In the genomic region with DNA sequence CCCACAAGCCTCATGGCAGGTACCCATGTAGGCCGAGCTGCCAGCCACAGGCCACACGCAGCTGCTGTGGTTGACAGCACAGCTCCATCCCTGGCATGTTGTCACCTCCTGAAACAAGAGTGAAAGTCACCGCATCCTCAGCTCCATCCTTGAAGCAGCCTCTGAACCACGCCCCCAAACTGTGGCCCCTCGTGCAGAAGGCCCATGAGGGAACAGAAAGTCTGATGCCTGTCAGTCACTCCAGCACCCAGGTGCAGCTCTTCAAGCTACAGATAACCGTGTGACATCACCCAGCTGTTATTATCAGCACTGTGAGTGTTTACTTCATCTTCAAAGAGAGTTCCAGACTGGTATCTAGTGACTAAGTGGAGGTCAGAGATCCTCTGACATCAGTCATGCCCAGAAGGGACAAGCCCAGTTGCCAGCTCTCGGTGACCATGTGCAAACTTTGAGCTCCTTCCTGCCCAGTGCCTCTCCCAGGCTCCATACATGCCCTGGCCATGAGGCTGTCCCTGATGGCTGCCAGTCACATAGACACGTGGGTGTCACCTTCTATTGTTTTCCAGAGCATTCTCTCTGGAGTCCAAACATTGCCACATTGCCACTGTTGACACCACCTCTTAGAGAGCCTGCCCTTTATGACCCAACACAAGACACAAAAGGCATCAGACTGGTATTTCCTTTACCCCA, we compare ENCODE assay signal across 10 mouse cellular contexts.
DNase-seq lines count a peak whose midpoint lies in the region; ATAC-seq and TF ChIP-seq lines count a peak whose summit lies in the region.
"Had no signal": no experiment of that assay in that cellular context is flagged by ENCODE, and none has a peak within 500 bp of the region (broad histone marks: within the 10 kb centered on the region; RNA-seq: fewer than 3 reads in every experiment).

No protein-coding gene starts in this region.

- no peak for TF ChIP-seq CTCF in olfactory bulb, adult 2 months (IDR thresholded peaks at IDR 0.05; ENCODE audit: insufficient read depth, low read depth, low read length)

- no peak for DNase-seq in forebrain, embryonic 10.5 days (ENCODE audit: extremely low spot score, low spot score)
- DNase-seq in forebrain, embryonic 11.5 days (ENCODE audit: low spot score): no peak
- DNase-seq in adrenal gland, adult 2 months: peak; percentile 79
- DNase-seq in limb, embryonic 10.5 days (ENCODE audit: low spot score): no peak
- DNase-seq in left cerebral cortex, postnatal 14 days (ENCODE audit: low spot score in 2 of 2): no peak
- DNase-seq in right cerebral cortex, postnatal 4 days: no peak

- peaks cover 35% of the 10 kb centered on the region for H3K4me1 ChIP-seq in forebrain, embryonic 10.5 days
- no peaks in the 10 kb centered on the region for H3K4me1 ChIP-seq in forebrain, embryonic 11.5 days (replicated peaks; ENCODE audit: control insufficient read depth, insufficient read depth, low read length)
- H3K4me1 ChIP-seq in limb, embryonic 10.5 days: peaks cover 37% of the 10 kb centered on the region
- peaks cover 8% of the 10 kb centered on the region for H3K4me1 ChIP-seq in olfactory bulb, adult 2 months (ENCODE audit: control insufficient read depth, insufficient read depth, low read length)
- H3K4me1 ChIP-seq in neural tube, embryonic 15.5 days: no peaks in the 10 kb centered on the region
- H3K4me1 ChIP-seq: embryonic facial prominence, embryonic 12.5 days had no signal

- peak overlapping the region; percentile 22; the same call in 1 of the 2 replicates for H3K27ac ChIP-seq in forebrain, embryonic 10.5 days
- H3K27ac ChIP-seq in forebrain, embryonic 11.5 days (ENCODE audit: low read depth, low read length): no peak overlapping the region
- peak overlapping the region; percentile 47 for H3K27ac ChIP-seq in limb, embryonic 10.5 days
- peak overlapping the region; percentile 2; the same call in 1 of the 2 replicates for H3K27ac ChIP-seq in olfactory bulb, adult 2 months (ENCODE audit: insufficient read depth, low read depth, low read length)
- H3K27ac ChIP-seq in neural tube, embryonic 15.5 days (replicated peaks): no peak overlapping the region
- H3K27ac ChIP-seq: limb, embryonic 15.5 days had no signal

- no peak overlapping the region for H3K4me3 ChIP-seq in forebrain, embryonic 10.5 days
- no peak overlapping the region for H3K4me3 ChIP-seq in forebrain, embryonic 11.5 days (ENCODE audit: low read depth, low read length)
- no peak overlapping the region for H3K4me3 ChIP-seq in limb, embryonic 10.5 days
- no peak overlapping the region for H3K4me3 ChIP-seq in olfactory bulb, adult 2 months (ENCODE audit: insufficient read depth, low read depth, low read length)
- no peak overlapping the region for H3K4me3 ChIP-seq in neural tube, embryonic 15.5 days (replicated peaks)
- H3K4me3 ChIP-seq: embryonic facial prominence, embryonic 12.5 days; limb, embryonic 15.5 days had no signal

- WGBS in forebrain, embryonic 10.5 days: 79% methylated on average over 8 of the region's 8 CpGs
- 76% methylated on average over 8 of the region's 8 CpGs for WGBS in forebrain, embryonic 11.5 days
- WGBS in limb, embryonic 10.5 days: 56% methylated on average over 8 of the region's 8 CpGs
- WGBS in olfactory bulb, adult 2 months: 83% methylated on average over 8 of the region's 8 CpGs
- WGBS in neural tube, embryonic 15.5 days: 78% methylated on average over 8 of the region's 8 CpGs

- H3K9ac ChIP-seq in forebrain, embryonic 11.5 days (ENCODE audit: low read length): no peak overlapping the region
- H3K9ac ChIP-seq in neural tube, embryonic 15.5 days (replicated peaks): no peak overlapping the region
- H3K9ac ChIP-seq: embryonic facial prominence, embryonic 12.5 days; limb, embryonic 15.5 days had no signal

- intact Hi-C loops in left cerebral cortex, postnatal 14 days (cut with DNase I): no loop called here

- no peaks in the 10 kb centered on the region for H3K36me3 ChIP-seq in forebrain, embryonic 10.5 days (replicated peaks)
- H3K36me3 ChIP-seq in forebrain, embryonic 11.5 days (ENCODE audit: control insufficient read depth, insufficient read depth, low read length): no peaks in the 10 kb centered on the region
- H3K36me3 ChIP-seq in limb, embryonic 10.5 days: no peaks in the 10 kb centered on the region
- no peaks in the 10 kb centered on the region for H3K36me3 ChIP-seq in neural tube, embryonic 15.5 days
- H3K36me3 ChIP-seq: embryonic facial prominence, embryonic 12.5 days; limb, embryonic 15.5 days had no signal

- ATAC-seq in forebrain, embryonic 11.5 days (replicated peaks; ENCODE audit: low FRiP score): no peak
- no peak for ATAC-seq in neural tube, embryonic 15.5 days (ENCODE audit: low FRiP score)

- no peak for TF ChIP-seq POLR2A in olfactory bulb, adult 2 months (IDR thresholded peaks at IDR 0.05; ENCODE audit: insufficient read depth, low read depth, low read length)

- H3K27me3 ChIP-seq in forebrain, embryonic 10.5 days (ENCODE audit: poor library complexity, severe bottlenecking): no peaks in the 10 kb centered on the region
- H3K27me3 ChIP-seq in forebrain, embryonic 11.5 days (ENCODE audit: control insufficient read depth, insufficient read depth, low read length): no peaks in the 10 kb centered on the region
- H3K27me3 ChIP-seq in limb, embryonic 10.5 days (ENCODE audit: low read depth, poor library complexity, severe bottlenecking): no peaks in the 10 kb centered on the region
- no peaks in the 10 kb centered on the region for H3K27me3 ChIP-seq in neural tube, embryonic 15.5 days (replicated peaks)
- H3K27me3 ChIP-seq: embryonic facial prominence, embryonic 12.5 days; limb, embryonic 15.5 days had no signal

- no peak overlapping the region for H3K4me2 ChIP-seq in forebrain, embryonic 11.5 days (ENCODE audit: low read depth, low read length, severe bottlenecking)
- no peak overlapping the region for H3K4me2 ChIP-seq in neural tube, embryonic 15.5 days
- H3K4me2 ChIP-seq: embryonic facial prominence, embryonic 12.5 days; limb, embryonic 15.5 days had no signal

- H3K9me3 ChIP-seq in forebrain, embryonic 10.5 days: no peaks in the 10 kb centered on the region
- H3K9me3 ChIP-seq in forebrain, embryonic 11.5 days (ENCODE audit: control insufficient read depth, low read length): no peaks in the 10 kb centered on the region
- no peaks in the 10 kb centered on the region for H3K9me3 ChIP-seq in limb, embryonic 10.5 days (replicated peaks)
- no peaks in the 10 kb centered on the region for H3K9me3 ChIP-seq in neural tube, embryonic 15.5 days (replicated peaks)
- H3K9me3 ChIP-seq: embryonic facial prominence, embryonic 12.5 days; limb, embryonic 15.5 days had no signal

Comparison
In these comparisons a context has a peak if more than half of its experiments do, and no peak if none do; other contexts are left out.
1. H3K27ac ChIP-seq: peak in forebrain, embryonic 10.5 days (single experiment), limb, embryonic 10.5 days (single experiment) and olfactory bulb, adult 2 months (single experiment); none in forebrain, embryonic 11.5 days (single experiment) and neural tube, embryonic 15.5 days (single experiment).